In the genomic region with DNA sequence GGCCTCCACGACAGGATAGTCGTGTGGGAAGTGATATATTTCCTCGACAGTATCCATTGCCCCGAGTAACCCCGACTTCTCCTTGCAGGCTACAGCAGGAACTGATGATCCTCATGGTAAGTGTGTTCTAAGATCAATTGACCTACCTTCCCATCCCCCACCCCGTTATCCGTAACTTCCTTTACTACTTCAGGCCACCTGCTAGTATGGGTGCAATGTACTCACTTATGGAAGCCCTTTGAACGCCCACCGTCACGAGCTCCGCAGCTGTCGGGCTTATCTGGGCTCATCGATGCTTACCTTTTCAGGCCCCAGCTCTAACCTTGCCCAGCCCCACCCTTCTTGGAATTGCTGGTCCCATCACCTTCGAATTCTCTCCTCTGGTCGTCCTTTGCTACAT, we compare ENCODE assay signal across 8 mouse cellular contexts. TPM values are rescaled to one million over a fixed set of nuclear protein-coding genes. Genes with fewer than 3 reads are reported as not detected.
DNase-seq lines count a peak whose midpoint lies in the region; ATAC-seq and TF ChIP-seq lines count a peak whose summit lies in the region.

No protein-coding gene starts in this region.

- peaks cover 61% of the 10 kb centered on the region for H3K36me3 ChIP-seq in heart, embryonic 14.5 days (ENCODE audit: control insufficient read depth, insufficient read depth, low read length)
- peaks cover 23% of the 10 kb centered on the region for H3K36me3 ChIP-seq in hindbrain, embryonic 15.5 days
- H3K36me3 ChIP-seq in midbrain, embryonic 14.5 days (ENCODE audit: control insufficient read depth, insufficient read depth, low read length): peaks cover 28% of the 10 kb centered on the region

- no peak for ATAC-seq in heart, embryonic 14.5 days (ENCODE audit: insufficient number of reproducible peaks, insufficient read depth, low FRiP score, low read depth)
- no peak for ATAC-seq in hindbrain, embryonic 15.5 days (ENCODE audit: low FRiP score, low read depth)
- ATAC-seq in midbrain, embryonic 14.5 days (ENCODE audit: low FRiP score, low TSS enrichment): no peak

- peak overlapping the region; percentile 4 to 71; a peak in 3 of 4 replicates for H3K27ac ChIP-seq in heart, embryonic 14.5 days (replicated peaks in 1 of 2; ENCODE audit: control insufficient read depth in 1 of 2, insufficient read depth in 1 of 2, low read depth in 2 of 2, low read length in 2 of 2)
- peak overlapping the region; percentile 68 for H3K27ac ChIP-seq in bone marrow, adult 2 months (ENCODE audit: control insufficient read depth, insufficient read depth, low read depth, low read length, poor library complexity)
- H3K27ac ChIP-seq in hindbrain, embryonic 15.5 days (replicated peaks): no peak overlapping the region
- H3K27ac ChIP-seq in midbrain, embryonic 14.5 days (replicated peaks; ENCODE audit: low read depth, low read length): no peak overlapping the region
- no peak overlapping the region for H3K27ac ChIP-seq in cerebellum, adult 2 months (ENCODE audit: insufficient read depth, low read length)

- DNase-seq in heart, adult 11 months: no peak
- no peak for DNase-seq in midbrain, embryonic 14.5 days
- DNase-seq in adrenal gland, postnatal 14 days: no peak
- DNase-seq in MN1 (ENCODE audit: low spot score): no peak
- DNase-seq in cerebellum, adult 2 months: no peak

- H3K4me3 ChIP-seq in heart, embryonic 14.5 days (ENCODE audit: control insufficient read depth in 1 of 2, insufficient read depth in 1 of 2, low read depth in 1 of 2, low read length in 2 of 2): peak overlapping the region; percentile 57 to 91
- H3K4me3 ChIP-seq in bone marrow, adult 2 months (replicated peaks; ENCODE audit: control insufficient read depth, low read depth, low read length): peak overlapping the region; percentile 98
- H3K4me3 ChIP-seq in hindbrain, embryonic 15.5 days: peak overlapping the region; percentile 74
- H3K4me3 ChIP-seq in midbrain, embryonic 14.5 days (replicated peaks; ENCODE audit: low read depth, low read length): peak overlapping the region; percentile 68
- H3K4me3 ChIP-seq in cerebellum, adult 2 months (replicated peaks; ENCODE audit: insufficient read depth, low read depth, low read length): no peak overlapping the region

- TF ChIP-seq CTCF in bone marrow, adult 2 months (IDR thresholded peaks at IDR 0.05; ENCODE audit: control insufficient read depth, insufficient read depth, low read length): no peak
- no peak for TF ChIP-seq CTCF in cerebellum, adult 2 months (IDR thresholded peaks at IDR 0.05; ENCODE audit: borderline replicate concordance, insufficient read depth, low read depth, low read length)

- H3K9me3 ChIP-seq in heart, embryonic 14.5 days (ENCODE audit: control insufficient read depth, low read length): no peaks in the 10 kb centered on the region
- no peaks in the 10 kb centered on the region for H3K9me3 ChIP-seq in hindbrain, embryonic 15.5 days
- no peaks in the 10 kb centered on the region for H3K9me3 ChIP-seq in midbrain, embryonic 14.5 days (ENCODE audit: control insufficient read depth, low read length)

- H3K4me2 ChIP-seq in heart, embryonic 14.5 days (ENCODE audit: low read length): peak overlapping the region; percentile 93
- H3K4me2 ChIP-seq in hindbrain, embryonic 15.5 days: peak overlapping the region; percentile 97
- H3K4me2 ChIP-seq in midbrain, embryonic 14.5 days (ENCODE audit: low read length): peak overlapping the region; percentile 98

- peaks cover 13 to 23% of the 10 kb centered on the region in 2 experiments for H3K4me1 ChIP-seq in heart, embryonic 14.5 days (ENCODE audit: control insufficient read depth in 2 of 2, insufficient read depth in 2 of 2, low read length in 2 of 2)
- no peaks in the 10 kb centered on the region for H3K4me1 ChIP-seq in bone marrow, adult 2 months (ENCODE audit: control insufficient read depth, insufficient read depth, low read length)
- peaks cover 10% of the 10 kb centered on the region for H3K4me1 ChIP-seq in hindbrain, embryonic 15.5 days (replicated peaks)
- peaks cover 5% of the 10 kb centered on the region for H3K4me1 ChIP-seq in midbrain, embryonic 14.5 days (ENCODE audit: control insufficient read depth, insufficient read depth, low read length)
- H3K4me1 ChIP-seq in cerebellum, adult 2 months (ENCODE audit: control insufficient read depth, insufficient read depth, low read length): no peaks in the 10 kb centered on the region

- no peaks in the 10 kb centered on the region for H3K27me3 ChIP-seq in heart, embryonic 14.5 days (ENCODE audit: control insufficient read depth, insufficient read depth, low read length)
- H3K27me3 ChIP-seq in hindbrain, embryonic 15.5 days: no peaks in the 10 kb centered on the region
- no peaks in the 10 kb centered on the region for H3K27me3 ChIP-seq in midbrain, embryonic 14.5 days (ENCODE audit: control insufficient read depth, insufficient read depth, low read length)
- H3K27me3 ChIP-seq in cerebellum, adult 2 months (ENCODE audit: control insufficient read depth, insufficient read depth, low read length): no peaks in the 10 kb centered on the region

- WGBS in heart, embryonic 14.5 days: 2% methylated on average over 15 of the region's 15 CpGs
- WGBS in bone marrow, adult 2 months: 6% methylated on average over 15 of the region's 15 CpGs
- 4% methylated on average over 15 of the region's 15 CpGs for WGBS in hindbrain, embryonic 15.5 days
- WGBS in midbrain, embryonic 14.5 days: 4% methylated on average over 15 of the region's 15 CpGs
- 2% methylated on average over 15 of the region's 15 CpGs for WGBS in cerebellum, adult 2 months

- TF ChIP-seq POLR2A in bone marrow, adult 2 months (IDR thresholded peaks at IDR 0.05; ENCODE audit: borderline replicate concordance, control insufficient read depth, low read depth, low read length): no peak
- no peak for TF ChIP-seq POLR2A in cerebellum, adult 2 months (IDR thresholded peaks at IDR 0.05; ENCODE audit: borderline replicate concordance, insufficient read depth, low read length)

- H3K9ac ChIP-seq in heart, embryonic 14.5 days (ENCODE audit: low read length): peak overlapping the region; percentile 93
- H3K9ac ChIP-seq in hindbrain, embryonic 15.5 days: peak overlapping the region; percentile 51; the same call in 1 of the 2 replicates
- peak overlapping the region; percentile 54 for H3K9ac ChIP-seq in midbrain, embryonic 14.5 days (replicated peaks; ENCODE audit: low read length)

RNA-seq across cellular contexts. Expression of a gene that starts 0.6 kb away (rescaled TPM):
- 349 and 388 TPM in 2 replicates for polyA plus RNA-seq in heart, embryonic 14.5 days (2014; fragmentation: Nextera tagmentation; extraction: Ambion mirVana)
- polyA plus RNA-seq in bone marrow, adult 2 months (2011; ENCODE audit: insufficient read depth, insufficient read length, low replicate concordance, missing spikeins): 261 and 459 TPM in 2 replicates
- 78.0 and 107 TPM in 2 replicates for polyA plus RNA-seq in hindbrain, embryonic 15.5 days (2015; fragmentation: Nextera tagmentation; extraction: Ambion mirVana)
- polyA plus RNA-seq in midbrain, embryonic 14.5 days (2014; fragmentation: Nextera tagmentation; extraction: Ambion mirVana): 45.9 and 85.7 TPM in 2 replicates
- 32.1 and 36.0 TPM in 2 replicates for total RNA-seq in adrenal gland, postnatal 14 days (2021)
- 0.55 and 1.0 TPM in 2 replicates for polyA plus RNA-seq in cerebellum, adult 2 months (2012; rRNA removed)

RNA-seq across cellular contexts. Expression of a gene that starts 9.5 kb away (rescaled TPM):
- polyA plus RNA-seq in heart, embryonic 14.5 days (2014; fragmentation: Nextera tagmentation; extraction: Ambion mirVana): 0.59 and 1.7 TPM in 2 replicates
- polyA plus RNA-seq in bone marrow, adult 2 months (2011; ENCODE audit: insufficient read depth, insufficient read length, low replicate concordance, missing spikeins): 9.6 and 12.2 TPM in 2 replicates
- polyA plus RNA-seq in hindbrain, embryonic 15.5 days (2015; fragmentation: Nextera tagmentation; extraction: Ambion mirVana): 0.97 and 2.4 TPM in 2 replicates
- polyA plus RNA-seq in midbrain, embryonic 14.5 days (2014; fragmentation: Nextera tagmentation; extraction: Ambion mirVana): not detected in 2 replicates
- total RNA-seq in adrenal gland, postnatal 14 days (2021): 1.0 TPM in 1 of 2 replicates, not detected in the other
- 0.57 and 0.62 TPM in 2 replicates for polyA plus RNA-seq in cerebellum, adult 2 months (2012; rRNA removed)

RNA-seq across cellular contexts. Expression of a gene that starts 15.3 kb away (rescaled TPM):
- 37.2 and 38.0 TPM in 2 replicates for polyA plus RNA-seq in heart, embryonic 14.5 days (2014; fragmentation: Nextera tagmentation; extraction: Ambion mirVana)
- 2.3 and 5.8 TPM in 2 replicates for polyA plus RNA-seq in bone marrow, adult 2 months (2011; ENCODE audit: insufficient read depth, insufficient read length, low replicate concordance, missing spikeins)
- 39.6 and 44.8 TPM in 2 replicates for polyA plus RNA-seq in hindbrain, embryonic 15.5 days (2015; fragmentation: Nextera tagmentation; extraction: Ambion mirVana)
- polyA plus RNA-seq in midbrain, embryonic 14.5 days (2014; fragmentation: Nextera tagmentation; extraction: Ambion mirVana): 22.1 and 34.5 TPM in 2 replicates
- total RNA-seq in adrenal gland, postnatal 14 days (2021): 35.7 and 46.2 TPM in 2 replicates
- polyA plus RNA-seq in cerebellum, adult 2 months (2012; rRNA removed): 70.7 and 70.8 TPM in 2 replicates

RNA-seq across cellular contexts. Expression of a gene that starts 24.5 kb away (rescaled TPM):
- 51.1 and 53.8 TPM in 2 replicates for polyA plus RNA-seq in heart, embryonic 14.5 days (2014; fragmentation: Nextera tagmentation; extraction: Ambion mirVana)
- polyA plus RNA-seq in bone marrow, adult 2 months (2011; ENCODE audit: insufficient read depth, insufficient read length, low replicate concordance, missing spikeins): 35.3 and 47.6 TPM in 2 replicates
- polyA plus RNA-seq in hindbrain, embryonic 15.5 days (2015; fragmentation: Nextera tagmentation; extraction: Ambion mirVana): 54.6 and 57.6 TPM in 2 replicates
- 49.1 and 55.0 TPM in 2 replicates for polyA plus RNA-seq in midbrain, embryonic 14.5 days (2014; fragmentation: Nextera tagmentation; extraction: Ambion mirVana)
- total RNA-seq in adrenal gland, postnatal 14 days (2021): 39.6 and 47.3 TPM in 2 replicates
- 43.1 and 44.3 TPM in 2 replicates for polyA plus RNA-seq in cerebellum, adult 2 months (2012; rRNA removed)

RNA-seq across cellular contexts. Expression of a gene that starts 24.5 kb away (rescaled TPM):
- 0.51 and 0.65 TPM in 2 replicates for polyA plus RNA-seq in heart, embryonic 14.5 days (2014; fragmentation: Nextera tagmentation; extraction: Ambion mirVana)
- 2.1 and 2.2 TPM in 2 replicates for polyA plus RNA-seq in bone marrow, adult 2 months (2011; ENCODE audit: insufficient read depth, insufficient read length, low replicate concordance, missing spikeins)
- 1.6 and 1.7 TPM in 2 replicates for polyA plus RNA-seq in hindbrain, embryonic 15.5 days (2015; fragmentation: Nextera tagmentation; extraction: Ambion mirVana)
- polyA plus RNA-seq in midbrain, embryonic 14.5 days (2014; fragmentation: Nextera tagmentation; extraction: Ambion mirVana): 0.80 and 1.1 TPM in 2 replicates
- total RNA-seq in adrenal gland, postnatal 14 days (2021): 0.59 TPM in 1 of 2 replicates, not detected in the other
- polyA plus RNA-seq in cerebellum, adult 2 months (2012; rRNA removed): 0.84 and 0.93 TPM in 2 replicates

Comparison
In these comparisons a context has a peak if more than half of its experiments do, and no peak if none do; other contexts are left out.
1. H3K27ac ChIP-seq: peak in heart, embryonic 14.5 days (2 of 2) and bone marrow, adult 2 months (single experiment); none in hindbrain, embryonic 15.5 days (single experiment), midbrain, embryonic 14.5 days (single experiment) and cerebellum, adult 2 months (single experiment).
2. RNA of a gene that starts 0.6 kb away (polyA plus RNA-seq): 349 to 388 TPM in heart, embryonic 14.5 days, 261 to 459 TPM in bone marrow, adult 2 months, 45.9 to 85.7 TPM in midbrain, embryonic 14.5 days and 78.0 to 107 TPM in hindbrain, embryonic 15.5 days; 0.55 to 1.0 TPM in cerebellum, adult 2 months; every median in the first group is over 10 times any median in the second.
3. Peak in every context shown above with its lines, with median percentiles within 50 percentile points of each other: H3K4me2 ChIP-seq and H3K9ac ChIP-seq.